Mouse (Mus musculus) ES-E14 (cell line): ENCODE data around the gene Rbm4.

Experiments
- CHD2 ChIP-seq: IDR thresholded peaks from 2 replicates; pipeline ENCODE4 v1.6.1; 2014; ENCODE audit warnings: mild to moderate bottlenecking, low read depth, low read length, inconsistent platforms
- HCFC1 ChIP-seq: IDR thresholded peaks from 2 replicates; pipeline ENCODE4 v1.6.1; 2012; ENCODE audit warnings: low read length, inconsistent platforms, borderline replicate concordance; ENCODE audit not compliant: insufficient read depth
- MAFK ChIP-seq: IDR thresholded peaks from 2 replicates; pipeline ENCODE4 v1.6.1; 2014; ENCODE audit warnings: mild to moderate bottlenecking, low read depth, low read length, inconsistent platforms; ENCODE audit not compliant: insufficient read depth

DNA sequence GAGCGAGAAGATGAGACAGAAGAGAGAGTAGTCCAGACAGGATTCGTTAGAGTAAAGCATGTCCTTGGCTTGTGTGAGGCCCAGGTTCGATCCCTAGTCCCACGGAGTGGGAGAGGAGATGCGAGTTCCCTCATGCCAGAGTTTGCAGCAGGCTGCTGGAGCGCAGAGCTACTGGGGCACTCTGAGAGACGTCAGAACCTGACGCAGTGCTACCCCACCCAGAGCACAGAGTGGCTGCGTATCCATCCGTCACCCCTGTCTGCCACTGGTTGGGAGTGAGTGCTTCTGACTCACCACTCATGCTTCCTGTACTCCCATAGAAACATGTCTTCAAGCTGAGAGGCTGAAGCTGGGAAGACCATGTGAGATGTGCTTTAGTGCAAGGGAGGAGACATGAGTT is 52.2 kb downstream of the Rbm4 start:
- TF ChIP-seq CHD2 (no peak), HCFC1 (no peak), MAFK (no peak)
